Mouse (Mus musculus) heart, adult 2 months (tissue): ENCODE measurements at regions not wholly inside any gene's neighbourhood (a gene's known extent, or its start where the extent isn't known, plus 50 kb on each side); places are given as distances from the start of the nearest gene placed in this dataset.

Source experiments
- DNase-seq, 2 experiments: peaks; one replicate each; pipeline ENCODE4 v3.0.0; 2021
- H3K27ac ChIP-seq: fragments of 200-600 bp; 2 replicates; pipeline ENCODE4 v1.8.1; 2022
- H3K27me3 ChIP-seq: fragments of 200-500 bp; 2 replicates; pipeline ENCODE4 v1.6.1; 2012; ENCODE audit warnings: mild to moderate bottlenecking, low read length, inconsistent platforms, mixed read lengths; ENCODE audit not compliant: control insufficient read depth, insufficient read depth
- H3K36me3 ChIP-seq: fragments of 200-500 bp; 2 replicates; pipeline ENCODE4 v1.6.1; 2012; ENCODE audit warnings: low read length, inconsistent platforms; ENCODE audit not compliant: control insufficient read depth, insufficient read depth
- H3K4me1 ChIP-seq: fragments of 200-500 bp; 2 replicates; pipeline ENCODE4 v1.6.1; 2011; ENCODE audit warnings: low read length; ENCODE audit not compliant: control insufficient read depth, insufficient read depth
- H3K4me3 ChIP-seq: fragments of 200-600 bp; 2 replicates; pipeline ENCODE4 v1.8.1; 2022
- H3K79me2 ChIP-seq: fragments of 200-500 bp; replicated peaks from 2 replicates; pipeline ENCODE4 v1.6.1; 2012; ENCODE audit warnings: mild to moderate bottlenecking, inconsistent platforms, low read length, moderate library complexity, mixed read lengths; ENCODE audit not compliant: control insufficient read depth, insufficient read depth
- H3K9ac ChIP-seq: fragments of 200-500 bp; 2 replicates; pipeline ENCODE4 v1.6.1; 2012; ENCODE audit warnings: low read depth, mild to moderate bottlenecking, control low read depth, inconsistent platforms, low read length, mixed read lengths
- CTCF ChIP-seq: fragments of 200-600 bp; IDR thresholded peaks from 2 replicates; pipeline ENCODE4 v1.8.1; 2022; ENCODE audit warnings: antibody characterized with exemption, mild to moderate bottlenecking, moderate library complexity
- EP300 ChIP-seq: fragments of 200-500 bp; IDR thresholded peaks from 2 replicates; pipeline ENCODE4 v1.6.1; 2011; ENCODE audit warnings: low read depth, low read length, control low read depth; ENCODE audit not compliant: insufficient read depth
- POLR2A ChIP-seq: fragments of 200-500 bp; IDR thresholded peaks from 2 replicates; pipeline ENCODE4 v1.6.1; 2011; ENCODE audit warnings: mild to moderate bottlenecking, low read depth, low read length, control low read depth; ENCODE audit not compliant: insufficient read depth
- WGBS: fragments of 180-500 bp; shearing (Covaris S2); methylation state at CpG from one replicate; pipeline ENCODE4 v1.1.7; 2018; 5-methylcytosine and 5-hydroxymethylcytosine counted together
- intact Hi-C: fragments of 180-260 bp; cut with DNase I; formaldehyde crosslinking; loops from one replicate; pipeline ENCODE4 v1.15.1; 2025

- H3K27ac ChIP-seq = peak overlapping the region; percentile 16; the same call in 1 of the 2 replicates
- no peaks in the 10 kb centered on the region for H3K79me2 ChIP-seq
- 35% methylated on average over 4 of the region's 4 CpGs for WGBS
- TF ChIP-seq CTCF = no peak
- TF ChIP-seq POLR2A = no peak
- TF ChIP-seq EP300 = no peak
- H3K27me3 ChIP-seq = no peaks in the 10 kb centered on the region
- H3K4me3 ChIP-seq = no peak overlapping the region
- no peak overlapping the region for H3K9ac ChIP-seq
- no peak for DNase-seq
- intact Hi-C loops = no loop called here
- H3K36me3 ChIP-seq = no peaks in the 10 kb centered on the region
- peaks cover 3% of the 10 kb centered on the region for H3K4me1 ChIP-seq
Observed at GRCm38 (mm10) chr3:102386091-102386490, 83.6 kb upstream of the Ngf start.

- H3K79me2 ChIP-seq = no peaks in the 10 kb centered on the region
- no peaks in the 10 kb centered on the region for H3K27me3 ChIP-seq
- peaks cover 3% of the 10 kb centered on the region for H3K4me1 ChIP-seq
- intact Hi-C loops = no loop called here
- 56% methylated on average over 2 of the region's 2 CpGs for WGBS
- TF ChIP-seq POLR2A = no peak
- TF ChIP-seq EP300 = no peak
- TF ChIP-seq CTCF = no peak
- no peaks in the 10 kb centered on the region for H3K36me3 ChIP-seq
- DNase-seq = no peak
- H3K27ac ChIP-seq = no peak overlapping the region; the same call in 1 of the 2 replicates
- H3K4me3 ChIP-seq = no peak overlapping the region
- no peak overlapping the region for H3K9ac ChIP-seq
Observed at GRCm38 (mm10) chr3:102384596-102384995, 85.1 kb upstream of the Ngf start.

- Histone ChIP-seq H3K9ac (no peak overlapping the region), H3K36me3 (no peaks in the 10 kb centered on the region), H3K4me3 (no peak overlapping the region), H3K27me3 (no peaks in the 10 kb centered on the region), H3K4me1 (peaks cover 3% of the 10 kb centered on the region), H3K79me2 (no peaks in the 10 kb centered on the region), H3K27ac (peak overlapping the region; percentile 34; the same call in 1 of the 2 replicates)
- DNase-seq = no peak
- TF ChIP-seq CTCF = no peak
- no peak for TF ChIP-seq POLR2A
- no peak for TF ChIP-seq EP300
- intact Hi-C loops = no loop called here
- WGBS = 25% methylated on average over 8 of the region's 8 CpGs
Observed at GRCm38 (mm10) chr3:102383671-102384070, 86.0 kb upstream of the Ngf start.

GRCm38 (mm10) chr3:102381683-102382082 lies 88.0 kb upstream of the Ngf start:
- no peak overlapping the region for H3K27ac ChIP-seq
- no peaks in the 10 kb centered on the region for H3K36me3 ChIP-seq
- DNase-seq = no peak
- 86% methylated on average over 10 of the region's 10 CpGs for WGBS
- TF ChIP-seq CTCF (no peak), EP300 (no peak), POLR2A (no peak)
- H3K79me2 ChIP-seq = no peaks in the 10 kb centered on the region
- intact Hi-C loops = no loop called here
- peaks cover 3% of the 10 kb centered on the region for H3K4me1 ChIP-seq
- no peak overlapping the region for H3K9ac ChIP-seq
- H3K27me3 ChIP-seq = no peaks in the 10 kb centered on the region
- H3K4me3 ChIP-seq = no peak overlapping the region

- DNase-seq = no peak
- Histone ChIP-seq H3K9ac (no peak overlapping the region), H3K27me3 (no peaks in the 10 kb centered on the region), H3K4me1 (no peaks in the 10 kb centered on the region), H3K36me3 (no peaks in the 10 kb centered on the region), H3K4me3 (no peak overlapping the region), H3K79me2 (no peaks in the 10 kb centered on the region), H3K27ac (no peak overlapping the region)
- intact Hi-C loops = no loop called here
- TF ChIP-seq EP300 (no peak), POLR2A (no peak), CTCF (no peak)
- WGBS = 79% methylated on average over 5 of the region's 5 CpGs
Observed at GRCm38 (mm10) chr3:102374381-102375060, 95.2 kb upstream of the Ngf start.

GRCm38 (mm10) chr3:102372205-102372899 lies 97.4 kb upstream of the Ngf start:
- WGBS = 50% methylated on average over 8 of the region's 8 CpGs
- Histone ChIP-seq H3K4me1 (no peaks in the 10 kb centered on the region), H3K27me3 (no peaks in the 10 kb centered on the region), H3K27ac (no peak overlapping the region), H3K4me3 (no peak overlapping the region), H3K36me3 (no peaks in the 10 kb centered on the region), H3K79me2 (no peaks in the 10 kb centered on the region), H3K9ac (no peak overlapping the region)
- TF ChIP-seq CTCF (no peak), POLR2A (no peak), EP300 (no peak)
- DNase-seq = no peak
- intact Hi-C loops = no loop called here
